Mouse (Mus musculus) liver, embryonic 16.5 days (tissue): ENCODE results near the gene Brd3. TPM values are rescaled to one million over a fixed set of nuclear protein-coding genes. Genes with fewer than 3 reads are reported as not detected.

ENCODE experiments used
- ATAC-seq: fragments of 200-750 bp; cut with Nextera tagmentation; 2 replicates; pipeline ENCODE4 v1.8.0; 2017; ENCODE audit warnings: low read depth, mild to moderate bottlenecking, moderate number of reproducible peaks, moderate library complexity
- H3K27ac ChIP-seq: fragments of 300-500 bp; sonication (generic); 2 replicates; pipeline ENCODE4 v1.5.1; 2014; ENCODE audit warnings: mild to moderate bottlenecking, low read length
- H3K27me3 ChIP-seq: fragments of 300-500 bp; sonication (generic); 2 replicates; pipeline ENCODE4 v1.6.1; 2014; ENCODE audit warnings: low read depth, low read length, mixed read lengths; ENCODE audit not compliant: control insufficient read depth, insufficient read depth
- H3K36me3 ChIP-seq: fragments of 300-500 bp; sonication (generic); 2 replicates; pipeline ENCODE4 v1.6.1; 2014; ENCODE audit warnings: mild to moderate bottlenecking; ENCODE audit not compliant: control insufficient read depth, insufficient read depth
- H3K4me1 ChIP-seq: fragments of 300-500 bp; sonication (generic); 2 replicates; pipeline ENCODE4 v1.6.1; 2014; ENCODE audit warnings: low read depth, low read length, mixed read lengths; ENCODE audit not compliant: control insufficient read depth
- H3K4me2 ChIP-seq: fragments of 300-500 bp; sonication (generic); 2 replicates; pipeline ENCODE4 v1.6.1; 2014; ENCODE audit warnings: low read depth, low read length, mixed read lengths
- H3K4me3 ChIP-seq: fragments of 300-500 bp; sonication (generic); 2 replicates; pipeline ENCODE4 v1.5.1; 2014; ENCODE audit warnings: low read depth, mild to moderate bottlenecking, low read length
- H3K9ac ChIP-seq: fragments of 300-500 bp; sonication (generic); 2 replicates; pipeline ENCODE4 v1.6.1; 2014; ENCODE audit warnings: low read depth, low read length
- H3K9me3 ChIP-seq: fragments of 300-500 bp; sonication (generic); replicated peaks from 2 replicates; pipeline ENCODE4 v1.6.1; 2016; ENCODE audit warnings: low read length; ENCODE audit not compliant: control insufficient read depth
- WGBS: fragments of 180-500 bp; shearing (Covaris S2); extraction: QIAGEN DNeasy Blood & Tissue Kit; methylation state at CpG from one replicate; pipeline ENCODE4 v1.1.7; 2014; ENCODE audit not compliant: insufficient replicate concordance; 5-methylcytosine and 5-hydroxymethylcytosine counted together
- polyA plus RNA-seq: library from polyadenylated mRNA; unstranded; fragments of >200 nt; fragmentation: Nextera tagmentation; extraction: Ambion mirVana; gene quantifications from 2 replicates; pipeline ENCODE4 v1.2.1, GENCODE M21; 2015

Gene Brd3
- polyA plus RNA-seq, 1 experiment from 2014 or later = 24.3 TPM

- peaks cover 28% of the 10 kb centered on the region for H3K27me3 ChIP-seq
- peak within 1 kb of the TSS; percentile 72 for H3K9ac ChIP-seq
- no peaks in the 10 kb centered on the region for H3K9me3 ChIP-seq
- H3K4me3 ChIP-seq = peak within 1 kb of the TSS; percentile 77
- H3K36me3 ChIP-seq = no peaks in the 10 kb centered on the region
- peak within 1 kb of the TSS; percentile 73 for H3K27ac ChIP-seq
- ATAC-seq = peak; percentile 94
- H3K4me2 ChIP-seq = peak within 1 kb of the TSS; percentile 97
- WGBS = under 1% methylated on average over 57 of the region's 58 CpGs
- peaks cover 25% of the 10 kb centered on the region for H3K4me1 ChIP-seq
These were observed 80.5 kb downstream of the Brd3 start, which contains the start of gene Vav2 for GRCm38 (mm10) chr2:27426855-27427457. Gene Vav2, minus strand, starts transcription at chr2:27427033.

- H3K27me3 ChIP-seq = peaks cover 28% of the 10 kb centered on the region
- under 1% methylated on average over 61 of the region's 64 CpGs for WGBS
- peak overlapping the region; percentile 77 for H3K4me3 ChIP-seq
- H3K4me2 ChIP-seq = peak overlapping the region; percentile 97
- no peaks in the 10 kb centered on the region for H3K9me3 ChIP-seq
- peak overlapping the region; percentile 73 for H3K27ac ChIP-seq
- no peaks in the 10 kb centered on the region for H3K36me3 ChIP-seq
- peak; percentile 75 for ATAC-seq
- H3K9ac ChIP-seq = peak overlapping the region; percentile 72
- H3K4me1 ChIP-seq = peaks cover 25% of the 10 kb centered on the region
These were observed 81.0 kb downstream of the Brd3 start for GRCm38 (mm10) chr2:27426406-27426854.

DNA sequence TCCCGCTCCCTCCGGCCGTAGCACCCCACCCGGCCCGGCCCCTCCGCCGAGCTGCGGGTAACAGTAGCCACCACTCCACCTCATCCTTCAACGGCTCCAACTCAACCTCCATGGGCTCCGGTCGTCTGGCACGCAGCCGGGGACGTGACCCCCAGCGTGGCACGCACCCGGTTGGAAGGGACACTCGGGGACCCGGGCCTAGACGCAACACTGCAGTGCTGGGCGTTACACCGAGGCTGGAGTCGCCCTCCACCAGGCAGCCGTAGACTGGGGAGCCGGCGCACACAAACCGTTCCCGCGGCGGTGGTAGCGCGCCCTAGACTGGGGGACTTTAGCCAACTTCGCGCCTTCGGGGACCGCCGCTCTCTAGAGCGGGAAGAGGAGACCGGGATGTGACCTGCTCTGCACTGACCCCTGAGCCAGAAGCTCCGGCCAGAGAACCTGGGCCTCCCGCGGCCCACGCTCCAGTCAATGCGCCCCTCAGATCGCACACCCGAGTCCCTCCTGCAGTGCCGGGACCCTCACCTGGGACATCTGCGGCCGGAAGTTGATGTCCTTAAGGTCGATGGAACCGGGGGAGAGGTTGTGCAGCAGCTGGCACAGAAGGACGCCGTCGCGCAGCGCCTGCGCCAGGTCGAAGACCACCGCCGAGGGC is 81.6 kb downstream of the Brd3 start:
- peak overlapping the region; percentile 73 for H3K27ac ChIP-seq
- H3K9ac ChIP-seq = peak overlapping the region; percentile 72
- peak overlapping the region; percentile 97 for H3K4me2 ChIP-seq
- ATAC-seq = no peak
- no peaks in the 10 kb centered on the region for H3K36me3 ChIP-seq
- H3K27me3 ChIP-seq = peaks cover 28% of the 10 kb centered on the region
- peaks cover 25% of the 10 kb centered on the region for H3K4me1 ChIP-seq
- WGBS = under 1% methylated on average over 60 of the region's 60 CpGs
- H3K9me3 ChIP-seq = no peaks in the 10 kb centered on the region
- H3K4me3 ChIP-seq = peak overlapping the region; percentile 77

GRCm38 (mm10) chr2:27425161-27425611 is 82.3 kb downstream of the Brd3 start:
- H3K4me1 ChIP-seq = peaks cover 25% of the 10 kb centered on the region

DNA sequence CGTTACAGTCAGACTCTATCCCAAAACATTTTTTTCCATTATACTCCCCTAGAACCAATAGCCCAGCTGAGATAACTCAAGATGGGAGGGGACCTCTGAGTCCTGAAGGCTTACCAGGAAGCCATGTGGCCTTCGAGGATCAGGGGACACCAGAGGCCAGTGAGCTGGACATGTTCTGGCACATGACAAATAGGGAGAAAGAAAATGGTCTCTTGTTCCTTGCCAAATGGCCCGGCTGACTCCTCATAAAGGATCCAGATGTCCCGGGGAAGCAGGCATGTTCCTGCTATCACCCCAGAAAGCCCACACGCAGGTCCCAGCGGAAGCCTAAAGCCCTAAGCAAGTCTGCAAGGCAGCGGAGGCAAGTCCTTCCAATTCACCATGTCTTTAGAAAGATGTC is 83.9 kb downstream of the Brd3 start:
- Histone ChIP-seq H3K36me3 (no peaks in the 10 kb centered on the region), H3K4me3 (no peak overlapping the region), H3K9ac (no peak overlapping the region), H3K27me3 (peaks cover 28% of the 10 kb centered on the region), H3K4me2 (no peak overlapping the region), H3K4me1 (peaks cover 33% of the 10 kb centered on the region), H3K9me3 (no peaks in the 10 kb centered on the region), H3K27ac (no peak overlapping the region)
- WGBS = 71% methylated on average over 7 of the region's 7 CpGs
- ATAC-seq = no peak

More at GRCm38 (mm10) chr2:27425161-27425611, 82.3 kb downstream of the Brd3 start:
- WGBS = 6% methylated on average over 20 of the region's 20 CpGs
- no peak overlapping the region for H3K27ac ChIP-seq
- H3K4me3 ChIP-seq = peak overlapping the region; percentile 77
- H3K27me3 ChIP-seq = peaks cover 28% of the 10 kb centered on the region
- H3K36me3 ChIP-seq = no peaks in the 10 kb centered on the region
- no peaks in the 10 kb centered on the region for H3K9me3 ChIP-seq
- H3K4me2 ChIP-seq = peak overlapping the region; percentile 97
- H3K9ac ChIP-seq = no peak overlapping the region
- ATAC-seq = no peak

- H3K36me3 ChIP-seq = no peaks in the 10 kb centered on the region
- no peak overlapping the region for H3K4me2 ChIP-seq
- no peak overlapping the region for H3K9ac ChIP-seq
- H3K27me3 ChIP-seq = peaks cover 25% of the 10 kb centered on the region
- no peak for ATAC-seq
- H3K27ac ChIP-seq = no peak overlapping the region
- 64% methylated on average over 20 of the region's 20 CpGs for WGBS
- peaks cover 42% of the 10 kb centered on the region for H3K4me1 ChIP-seq
- H3K4me3 ChIP-seq = no peak overlapping the region
- H3K9me3 ChIP-seq = no peaks in the 10 kb centered on the region
These were observed 86.0 kb downstream of the Brd3 start for GRCm38 (mm10) chr2:27421293-27422068.

DNA sequence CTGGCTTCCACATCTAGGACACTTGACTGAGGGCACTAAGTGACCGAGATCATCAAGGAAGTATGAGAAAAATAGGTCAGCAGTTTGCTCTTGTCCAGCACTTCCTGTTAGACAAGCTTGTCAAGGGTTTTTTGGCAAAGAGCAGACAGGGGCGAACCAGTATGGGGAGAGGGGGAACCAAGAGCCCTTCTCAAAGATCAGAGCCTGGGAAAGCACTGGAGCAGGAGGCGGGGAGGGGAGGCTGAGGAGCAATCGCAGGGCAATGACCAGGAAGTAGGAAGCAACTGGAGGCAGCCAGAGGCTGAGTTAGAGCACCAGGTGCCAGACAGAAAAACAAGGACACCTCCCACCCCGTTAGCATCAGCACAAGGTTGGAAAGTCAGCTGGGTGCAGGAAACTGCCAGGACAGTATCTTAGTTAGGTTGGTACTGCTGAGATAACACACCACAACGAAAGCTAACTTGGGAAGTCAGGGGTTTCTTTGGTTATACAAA is 88.8 kb downstream of the Brd3 start:
- ATAC-seq = peak; percentile 35
- Histone ChIP-seq H3K27ac (no peak overlapping the region), H3K9ac (no peak overlapping the region), H3K4me1 (peaks cover 52% of the 10 kb centered on the region), H3K4me2 (no peak overlapping the region), H3K9me3 (no peaks in the 10 kb centered on the region), H3K4me3 (no peak overlapping the region), H3K36me3 (no peaks in the 10 kb centered on the region), H3K27me3 (no peaks in the 10 kb centered on the region)
- 19% methylated on average over 6 of the region's 6 CpGs for WGBS

- Histone ChIP-seq H3K4me2 (no peak overlapping the region), H3K27me3 (no peaks in the 10 kb centered on the region), H3K27ac (no peak overlapping the region), H3K4me1 (peaks cover 50% of the 10 kb centered on the region), H3K36me3 (no peaks in the 10 kb centered on the region), H3K9ac (0 out of 2 replicates have a peak overlapping the region, but pooled peaks have one; percentile 19), H3K9me3 (no peaks in the 10 kb centered on the region), H3K4me3 (no peak overlapping the region)
- ATAC-seq = peak; percentile 38
- 30% methylated on average over 5 of the region's 5 CpGs for WGBS
These were observed 89.8 kb downstream of the Brd3 start for GRCm38 (mm10) chr2:27417648-27418153.
